Mouse (Mus musculus): Measurements from ENCODE around the gene Zfp618.

Zfp618 gene

DNA sequence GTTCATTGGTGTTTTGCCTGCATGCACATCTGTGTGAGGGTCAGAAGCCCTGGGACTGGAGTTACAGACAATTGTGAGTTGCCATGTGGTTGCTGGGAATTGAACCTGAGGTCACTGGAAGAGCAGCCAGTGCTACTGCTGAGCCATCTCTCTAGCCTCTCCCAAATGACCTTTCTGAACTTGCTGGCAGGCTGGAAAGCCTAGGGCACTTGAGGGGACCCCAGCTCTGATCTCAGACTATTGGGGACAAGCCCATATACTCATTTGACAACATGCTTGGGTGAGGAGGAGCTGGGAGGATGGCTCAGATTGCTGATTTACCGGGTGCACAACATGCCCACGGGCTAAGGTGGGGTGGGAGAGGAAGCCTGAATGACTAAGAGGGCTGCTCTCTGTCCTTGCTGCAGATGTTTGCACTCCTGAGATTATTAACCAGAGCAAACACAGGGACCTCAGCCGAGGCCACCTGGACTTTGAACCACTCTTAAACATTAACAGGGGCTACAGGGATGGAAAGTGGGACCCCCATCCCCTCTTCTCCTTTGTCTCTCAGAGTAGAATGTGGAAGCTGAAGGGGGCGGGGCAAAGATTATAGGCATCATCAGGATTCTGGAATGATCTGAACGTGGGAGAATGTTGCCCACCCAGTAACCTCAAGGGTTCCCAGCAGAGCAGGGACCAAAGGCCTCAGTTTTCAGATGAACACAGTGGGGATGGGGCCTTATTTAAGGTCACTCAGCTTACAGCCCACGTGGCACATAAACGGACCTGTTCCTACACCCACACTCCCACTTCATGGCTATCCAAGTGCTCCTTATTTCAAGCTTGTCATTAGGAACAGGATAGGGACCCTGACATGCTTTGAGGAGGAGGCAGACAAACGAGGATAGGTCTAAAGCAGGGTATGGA lies 191.6 kb downstream of the Zfp618 start:
- DNase-seq (ENCODE audit: low spot score) = no peak

DNA sequence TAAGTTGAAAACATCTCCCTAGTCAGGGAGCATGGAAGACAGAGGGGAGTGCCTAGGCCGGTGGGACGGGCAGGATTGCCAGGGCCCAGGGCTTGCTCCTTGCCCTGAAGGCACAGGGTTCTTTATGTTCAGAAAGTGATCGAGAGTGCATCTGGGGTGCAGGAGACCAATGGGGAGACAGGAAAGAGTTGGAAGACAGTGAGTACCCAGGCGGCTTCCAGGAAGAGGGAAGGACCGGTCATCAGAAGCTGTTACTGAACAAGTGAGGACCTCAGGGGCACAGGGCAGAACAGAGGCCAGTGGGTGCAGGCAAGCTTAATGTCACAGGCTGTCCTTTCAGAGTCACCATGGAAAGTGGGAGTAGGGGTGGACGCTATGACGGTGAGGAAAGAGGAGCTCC lies 192.8 kb downstream of the Zfp618 start:
- no peak for DNase-seq (ENCODE audit: low spot score)

DNA sequence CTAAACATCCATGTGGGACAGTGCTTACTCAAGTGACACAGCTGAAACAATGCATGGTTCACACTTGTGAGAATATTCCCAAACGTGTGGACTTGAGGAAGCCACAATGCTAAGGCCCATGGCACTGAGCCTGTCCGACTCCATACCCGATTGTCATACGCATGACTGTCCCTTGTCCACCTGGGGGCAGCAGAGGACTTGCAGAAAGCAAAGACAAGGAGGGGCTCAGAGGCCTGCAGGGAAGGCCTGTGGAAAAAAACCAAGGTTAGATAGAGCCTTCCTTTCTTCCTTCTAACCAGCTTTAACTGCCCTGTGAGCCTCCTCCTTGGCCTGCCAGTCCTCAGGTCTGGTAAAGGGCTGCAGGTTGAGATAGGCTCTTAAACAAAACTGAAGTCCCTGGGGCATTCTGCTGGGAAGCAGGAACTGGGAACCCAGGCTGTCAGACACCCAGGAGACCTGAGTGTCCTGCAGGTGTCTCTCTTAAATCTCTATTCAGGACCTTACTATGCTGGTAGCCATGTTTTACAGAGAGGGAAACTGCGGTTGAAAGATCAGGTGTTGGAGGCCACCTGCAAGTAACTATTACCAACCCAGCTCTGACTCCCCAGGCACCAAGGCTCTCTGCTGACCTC lies 193.7 kb downstream of the Zfp618 start:
- DNase-seq (ENCODE audit: low spot score) = peak; percentile 83

DNA sequence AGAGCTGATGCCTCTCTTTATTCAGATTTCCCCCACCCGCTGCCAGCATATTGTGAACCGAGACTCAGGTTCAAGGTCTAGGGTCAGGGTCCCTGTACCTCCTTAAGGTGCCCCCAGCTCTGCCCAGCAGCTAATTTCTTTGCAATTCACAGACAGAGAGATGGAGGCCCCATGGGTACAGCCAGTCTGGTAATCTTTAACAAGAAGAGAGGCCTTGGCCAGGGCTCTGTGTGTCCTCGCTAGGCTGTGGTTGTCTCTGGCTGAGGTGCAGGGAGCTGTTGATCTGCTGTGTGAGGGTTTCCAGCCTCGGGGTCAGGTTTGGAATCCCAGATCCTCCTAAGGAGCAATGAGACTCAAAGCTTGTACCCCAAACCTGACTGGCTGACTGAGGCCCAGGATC lies 200.3 kb downstream of the Zfp618 start:
- no peak for DNase-seq (ENCODE audit: low spot score)

DNA sequence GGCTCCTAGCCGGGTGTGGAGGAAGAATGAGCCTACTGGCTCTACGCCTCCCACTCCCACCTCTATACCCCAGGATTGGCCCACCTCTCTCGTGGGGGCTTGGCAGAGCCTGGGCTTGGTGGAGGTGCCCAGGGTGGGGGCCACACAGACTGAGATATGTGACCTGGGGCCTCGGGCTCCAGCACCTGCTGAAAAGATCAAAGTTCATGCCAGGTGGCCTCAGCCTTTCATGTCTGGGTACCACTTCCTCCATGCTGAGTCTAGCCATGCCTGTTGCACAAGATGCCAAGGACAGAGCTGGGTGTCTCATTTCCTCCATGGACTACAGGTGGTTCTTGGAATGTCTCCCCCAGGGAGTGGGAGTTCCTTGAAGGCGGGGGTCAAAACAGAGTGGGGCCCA lies 200.9 kb downstream of the Zfp618 start:
- DNase-seq (ENCODE audit: low spot score) = no peak

DNA sequence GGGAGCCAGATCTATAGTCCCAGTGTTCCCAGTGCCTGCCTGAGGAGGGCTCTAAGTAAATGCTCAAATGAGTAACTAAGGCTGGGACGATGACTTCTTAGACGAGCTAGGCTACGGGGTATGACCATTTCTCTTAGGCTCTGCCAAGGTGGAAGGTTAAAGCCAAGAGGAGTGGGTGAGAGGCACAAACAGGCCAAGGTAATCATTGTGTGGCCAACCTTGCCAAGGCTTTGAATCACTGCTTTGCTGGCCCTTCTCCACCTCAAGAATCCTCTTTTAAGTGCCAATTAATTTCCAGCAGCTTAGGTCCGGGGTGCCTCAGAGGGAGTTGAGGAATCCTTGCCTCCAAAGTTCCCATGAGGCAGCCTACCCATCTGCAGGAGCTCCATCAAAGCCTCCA lies 204.7 kb downstream of the Zfp618 start:
- DNase-seq (ENCODE audit: low spot score) = no peak

DNA sequence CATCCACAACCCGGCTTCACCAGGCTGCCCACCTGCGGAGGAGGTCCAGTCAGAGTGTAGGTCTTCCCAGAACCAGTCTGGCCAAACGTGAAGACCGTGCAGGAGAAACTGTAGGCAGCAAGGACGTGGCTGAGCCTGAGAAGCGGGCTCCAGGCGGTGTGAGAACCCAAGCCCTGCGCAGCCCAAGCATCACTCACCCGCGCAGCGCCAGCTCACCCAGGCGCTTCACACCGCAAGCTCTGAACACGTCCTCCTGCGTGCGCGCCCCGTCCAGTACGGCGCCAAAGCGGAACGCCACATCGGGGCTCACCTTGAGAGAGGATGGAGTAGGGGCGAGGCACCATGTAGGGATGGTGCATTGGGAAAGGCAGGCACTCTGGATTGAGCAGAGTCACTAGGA lies 205.7 kb downstream of the Zfp618 start:
- DNase-seq (ENCODE audit: low spot score) = no peak

DNA sequence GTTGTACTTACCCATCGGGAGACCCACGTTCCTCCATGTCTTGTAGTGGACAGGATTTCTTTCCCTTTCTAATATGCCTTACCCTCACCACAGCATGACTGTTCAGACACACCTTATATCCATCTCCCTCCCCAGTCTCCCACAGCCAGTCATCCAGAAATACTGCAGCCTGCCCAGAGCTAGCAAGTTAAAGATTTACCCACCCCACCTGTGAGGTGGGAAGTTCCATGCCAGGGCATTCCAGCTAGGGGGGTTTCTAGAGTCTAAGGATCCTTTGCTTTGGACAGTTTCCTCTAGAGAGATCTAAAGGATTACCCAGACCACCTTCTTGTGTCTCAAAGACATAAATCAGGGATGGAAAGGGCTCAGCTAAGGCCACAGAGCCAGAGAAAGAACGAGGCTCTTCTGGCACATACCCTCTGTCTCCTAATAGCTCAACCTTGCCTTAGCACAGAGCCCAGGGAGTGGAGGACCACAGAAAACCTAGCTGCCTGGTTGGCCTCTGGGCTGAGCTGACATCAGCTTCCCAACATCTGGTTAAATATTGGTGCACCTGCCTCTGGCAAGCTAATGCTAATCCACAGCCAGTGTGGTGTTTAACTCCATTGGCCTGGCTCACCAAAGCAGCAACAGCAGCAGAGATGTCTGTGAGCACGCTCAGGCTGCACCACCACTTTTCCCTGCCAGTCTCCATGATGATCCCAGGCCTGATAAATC lies 206.8 kb downstream of the Zfp618 start, which contains the start of gene Kif12:
TSS of gene Kif12 (minus strand) at position 163 of the 717 bp plus-strand sequence.
- DNase-seq (ENCODE audit: low spot score) = no peak

DNA sequence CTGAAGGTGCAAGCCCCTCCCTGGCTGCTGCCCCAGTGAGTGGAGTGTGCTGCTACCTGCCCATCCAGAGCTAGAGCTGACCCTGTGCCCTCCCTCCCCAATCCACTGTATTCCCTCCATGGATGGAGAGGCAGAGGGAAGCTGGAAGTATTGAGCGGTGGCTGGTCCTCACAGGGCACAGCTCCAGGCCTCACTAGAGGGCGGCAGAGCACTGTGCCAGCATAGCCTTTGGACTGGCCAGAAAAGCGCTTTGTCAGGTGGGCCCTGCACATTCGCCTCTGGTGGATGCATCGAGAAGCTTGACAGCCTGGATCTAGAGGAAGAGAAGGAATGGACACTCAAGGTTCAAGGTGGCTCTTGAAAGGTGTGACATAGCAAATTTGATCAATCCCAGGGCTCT lies 216.2 kb downstream of the Zfp618 start:
- peak; percentile 69 for DNase-seq (ENCODE audit: low spot score)

DNA sequence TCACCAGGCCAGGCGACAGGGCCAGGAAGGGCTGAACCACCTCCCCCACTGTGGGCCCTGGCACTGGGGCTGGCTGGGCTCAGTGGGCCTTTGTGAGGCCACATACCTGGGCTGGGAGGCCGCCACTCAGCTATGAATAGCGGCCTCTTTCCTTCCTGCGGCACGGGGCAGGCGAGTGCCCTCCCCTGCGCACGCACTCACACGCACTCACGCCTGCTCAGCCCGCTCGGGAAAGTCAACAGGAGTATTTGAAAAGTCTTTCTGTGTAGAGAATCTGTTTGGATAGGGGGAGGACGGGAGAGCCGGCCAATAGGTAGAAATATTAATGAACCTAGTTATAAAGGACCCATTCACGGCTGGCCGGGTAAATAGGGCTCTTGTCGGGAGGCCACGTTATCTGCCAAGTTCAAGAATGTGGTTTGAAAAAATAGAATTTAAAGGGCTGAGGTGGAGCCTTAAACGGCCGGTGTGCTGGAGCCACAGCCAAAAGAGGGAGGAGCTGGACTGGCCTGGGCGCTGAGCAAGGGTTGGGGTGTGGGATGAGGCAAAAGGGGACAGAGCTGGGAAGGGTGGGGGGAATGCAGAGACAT lies 221.0 kb downstream of the Zfp618 start:
- peak; percentile 27 for DNase-seq (ENCODE audit: low spot score)

All from ovary, postnatal 36 days (tissue).